Mouse (Mus musculus): ENCODE data around the gene Hadhb. TPM values are rescaled to one million over a fixed set of nuclear protein-coding genes. Genes with fewer than 3 reads are reported as not detected.
A peak's percentile ranks its signal among the peaks of the same experiment; 100 is the strongest.

The Hadhb gene
- total RNA-seq, 1 experiment from 2014 or later = 65.6 TPM

- ATAC-seq (replicated peaks in 1 of 2; ENCODE audit: insufficient read depth in 1 of 2, low FRiP score in 2 of 2, low TSS enrichment in 1 of 2, low read depth in 1 of 2, poor library complexity in 2 of 2, severe bottlenecking in 2 of 2) = no peak
Measured at GRCm38 (mm10) chr5:30159601-30160000, 4.6 kb downstream of the Hadhb start.

- no peak for ATAC-seq (replicated peaks in 1 of 2; ENCODE audit: insufficient read depth in 1 of 2, low FRiP score in 2 of 2, low TSS enrichment in 1 of 2, low read depth in 1 of 2, poor library complexity in 2 of 2, severe bottlenecking in 2 of 2)
Measured at GRCm38 (mm10) chr5:30161836-30162235, 6.8 kb downstream of the Hadhb start.

GRCm38 (mm10) chr5:30162339-30162738 lies 7.3 kb downstream of the Hadhb start:
- no peak for ATAC-seq (replicated peaks in 1 of 2; ENCODE audit: insufficient read depth in 1 of 2, low FRiP score in 2 of 2, low TSS enrichment in 1 of 2, low read depth in 1 of 2, poor library complexity in 2 of 2, severe bottlenecking in 2 of 2)

- no peak for ATAC-seq (replicated peaks in 1 of 2; ENCODE audit: insufficient read depth in 1 of 2, low FRiP score in 2 of 2, low TSS enrichment in 1 of 2, low read depth in 1 of 2, poor library complexity in 2 of 2, severe bottlenecking in 2 of 2)
Measured at GRCm38 (mm10) chr5:30165234-30165946, 10.3 kb downstream of the Hadhb start.

GRCm38 (mm10) chr5:30170303-30170940 lies 15.4 kb downstream of the Hadhb start:
- ATAC-seq (replicated peaks in 1 of 2; ENCODE audit: insufficient read depth in 1 of 2, low FRiP score in 2 of 2, low TSS enrichment in 1 of 2, low read depth in 1 of 2, poor library complexity in 2 of 2, severe bottlenecking in 2 of 2) = no peak

- ATAC-seq (replicated peaks in 1 of 2; ENCODE audit: insufficient read depth in 1 of 2, low FRiP score in 2 of 2, low TSS enrichment in 1 of 2, low read depth in 1 of 2, poor library complexity in 2 of 2, severe bottlenecking in 2 of 2) = no peak
Measured at GRCm38 (mm10) chr5:30172115-30172514, 17.1 kb downstream of the Hadhb start.

GRCm38 (mm10) chr5:30172931-30173692 lies 18.1 kb downstream of the Hadhb start:
- no peak for ATAC-seq (replicated peaks in 1 of 2; ENCODE audit: insufficient read depth in 1 of 2, low FRiP score in 2 of 2, low TSS enrichment in 1 of 2, low read depth in 1 of 2, poor library complexity in 2 of 2, severe bottlenecking in 2 of 2)

GRCm38 (mm10) chr5:30175811-30176210 lies 20.8 kb downstream of the Hadhb start:
- no peak for ATAC-seq (replicated peaks in 1 of 2; ENCODE audit: insufficient read depth in 1 of 2, low FRiP score in 2 of 2, low TSS enrichment in 1 of 2, low read depth in 1 of 2, poor library complexity in 2 of 2, severe bottlenecking in 2 of 2)

GRCm38 (mm10) chr5:30187687-30188485 lies 32.8 kb downstream of the Hadhb start:
- ATAC-seq (replicated peaks in 1 of 2; ENCODE audit: insufficient read depth in 1 of 2, low FRiP score in 2 of 2, low TSS enrichment in 1 of 2, low read depth in 1 of 2, poor library complexity in 2 of 2, severe bottlenecking in 2 of 2) = no peak

GRCm38 (mm10) chr5:30192452-30192851 lies 37.4 kb downstream of the Hadhb start:
- 0 out of 4 replicates have a peak, but pooled peaks of 1 of the 2 experiments have one; percentile 22 for ATAC-seq (replicated peaks in 1 of 2; ENCODE audit: insufficient read depth in 1 of 2, low FRiP score in 2 of 2, low TSS enrichment in 1 of 2, low read depth in 1 of 2, poor library complexity in 2 of 2, severe bottlenecking in 2 of 2)

- no peak for ATAC-seq (replicated peaks in 1 of 2; ENCODE audit: insufficient read depth in 1 of 2, low FRiP score in 2 of 2, low TSS enrichment in 1 of 2, low read depth in 1 of 2, poor library complexity in 2 of 2, severe bottlenecking in 2 of 2)
Measured at GRCm38 (mm10) chr5:30195340-30195739, 40.3 kb downstream of the Hadhb start.

GRCm38 (mm10) chr5:30198257-30198656 lies 43.2 kb downstream of the Hadhb start:
- peak; percentile 61 to 71 for ATAC-seq (replicated peaks in 1 of 2; ENCODE audit: insufficient read depth in 1 of 2, low FRiP score in 2 of 2, low TSS enrichment in 1 of 2, low read depth in 1 of 2, poor library complexity in 2 of 2, severe bottlenecking in 2 of 2)

GRCm38 (mm10) chr5:30201521-30201920 lies 46.5 kb downstream of the Hadhb start:
- ATAC-seq (replicated peaks in 1 of 2; ENCODE audit: insufficient read depth in 1 of 2, low FRiP score in 2 of 2, low TSS enrichment in 1 of 2, low read depth in 1 of 2, poor library complexity in 2 of 2, severe bottlenecking in 2 of 2) = no peak; a peak in 1 of 4 replicates

GRCm38 (mm10) chr5:30202221-30202620 lies 47.2 kb downstream of the Hadhb start:
- no peak for ATAC-seq (replicated peaks in 1 of 2; ENCODE audit: insufficient read depth in 1 of 2, low FRiP score in 2 of 2, low TSS enrichment in 1 of 2, low read depth in 1 of 2, poor library complexity in 2 of 2, severe bottlenecking in 2 of 2)

- ATAC-seq (replicated peaks in 1 of 2; ENCODE audit: insufficient read depth in 1 of 2, low FRiP score in 2 of 2, low TSS enrichment in 1 of 2, low read depth in 1 of 2, poor library complexity in 2 of 2, severe bottlenecking in 2 of 2) = no peak
Measured at GRCm38 (mm10) chr5:30203216-30203885, 48.3 kb downstream of the Hadhb start.

- no peak for ATAC-seq (replicated peaks in 1 of 2; ENCODE audit: insufficient read depth in 1 of 2, low FRiP score in 2 of 2, low TSS enrichment in 1 of 2, low read depth in 1 of 2, poor library complexity in 2 of 2, severe bottlenecking in 2 of 2)
Measured at GRCm38 (mm10) chr5:30204441-30204840, 49.4 kb downstream of the Hadhb start.

- no peak for ATAC-seq (replicated peaks in 1 of 2; ENCODE audit: insufficient read depth in 1 of 2, low FRiP score in 2 of 2, low TSS enrichment in 1 of 2, low read depth in 1 of 2, poor library complexity in 2 of 2, severe bottlenecking in 2 of 2)
Measured at GRCm38 (mm10) chr5:30205034-30205433, 50.0 kb downstream of the Hadhb start.
